Mouse (Mus musculus): ENCODE results near the gene Mad1l1. TPM values are rescaled to one million over a fixed set of nuclear protein-coding genes. Genes with fewer than 3 reads are reported as not detected.

The Mad1l1 gene
- polyA plus RNA-seq, 1 experiment: 302 TPM

GRCm38 (mm10) chr5:140270976-140271685, 50.2 kb downstream of the Mad1l1 start:
- Histone ChIP-seq H3K4me1 (ENCODE audit: control insufficient read depth, insufficient read depth, low read length) (no peaks in the 10 kb centered on the region; the same call in 1 of the 2 replicates), H3K27ac (ENCODE audit: insufficient read depth, low read depth, low read length) (no peak overlapping the region), H3K4me3 (ENCODE audit: insufficient read depth, low read depth, low read length) (no peak overlapping the region)
- 88% methylated on average over 5 of the region's 5 CpGs for WGBS
- TF ChIP-seq POLR2A (IDR thresholded peaks at IDR 0.05; ENCODE audit: insufficient read depth, low read depth, low read length): no peak
- no peak for TF ChIP-seq CTCF (IDR thresholded peaks at IDR 0.05; ENCODE audit: insufficient read depth, low read depth, low read length)

- no peak overlapping the region for H3K27ac ChIP-seq (ENCODE audit: insufficient read depth, low read depth, low read length)
- WGBS: 72% methylated on average over 4 of the region's 4 CpGs
- no peak for TF ChIP-seq POLR2A (IDR thresholded peaks at IDR 0.05; ENCODE audit: insufficient read depth, low read depth, low read length)
- no peak for TF ChIP-seq CTCF (IDR thresholded peaks at IDR 0.05; ENCODE audit: insufficient read depth, low read depth, low read length)
- H3K4me3 ChIP-seq (ENCODE audit: insufficient read depth, low read depth, low read length): no peak overlapping the region
- H3K4me1 ChIP-seq (ENCODE audit: control insufficient read depth, insufficient read depth, low read length): peaks cover 21% of the 10 kb centered on the region
Measured at GRCm38 (mm10) chr5:140268396-140268795, 53.0 kb downstream of the Mad1l1 start.

- TF ChIP-seq CTCF (IDR thresholded peaks at IDR 0.05; ENCODE audit: insufficient read depth, low read depth, low read length): no peak
- no peak for TF ChIP-seq POLR2A (IDR thresholded peaks at IDR 0.05; ENCODE audit: insufficient read depth, low read depth, low read length)
- Histone ChIP-seq H3K27ac (ENCODE audit: insufficient read depth, low read depth, low read length) (no peak overlapping the region), H3K4me1 (ENCODE audit: control insufficient read depth, insufficient read depth, low read length) (peaks cover 28% of the 10 kb centered on the region), H3K4me3 (ENCODE audit: insufficient read depth, low read depth, low read length) (no peak overlapping the region)
- 97% methylated on average over 2 of the region's 2 CpGs for WGBS
Measured at GRCm38 (mm10) chr5:140267061-140267460, 54.3 kb downstream of the Mad1l1 start.

DNA sequence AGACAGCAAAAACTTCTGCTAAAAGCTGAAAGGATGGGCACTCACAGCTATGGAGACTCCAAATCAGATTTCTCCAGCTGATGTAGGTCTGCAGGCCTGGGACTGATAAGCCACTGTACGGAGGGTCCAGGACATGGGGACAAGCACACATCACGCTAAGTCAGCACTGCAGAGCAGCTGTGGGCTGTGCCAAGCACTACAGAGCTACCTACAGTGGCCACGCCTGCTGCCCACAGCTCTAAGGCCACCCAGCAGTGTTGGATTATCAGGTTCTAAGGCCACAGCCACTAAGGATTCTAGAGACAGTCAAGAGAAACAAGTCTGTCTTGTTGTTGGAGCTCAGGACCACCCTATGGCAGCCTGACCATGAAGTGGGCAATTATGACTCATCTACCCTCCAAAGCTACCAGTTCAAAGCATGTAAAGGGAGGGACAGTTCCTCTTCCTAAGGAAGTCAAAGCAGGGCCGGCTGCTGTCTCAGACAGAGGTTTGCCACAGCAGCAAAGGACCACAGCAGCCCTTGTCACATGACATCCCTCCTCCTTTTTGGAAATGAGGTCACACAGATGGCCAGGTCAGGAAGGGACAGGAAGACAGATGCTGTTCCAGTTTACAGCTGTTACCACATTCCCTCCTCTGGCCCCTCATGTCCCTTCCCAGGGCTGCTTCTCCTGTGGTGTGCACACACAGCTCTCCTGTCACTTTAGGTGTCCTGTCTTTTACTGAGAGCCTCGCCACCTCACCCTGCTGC, 56.4 kb downstream of the Mad1l1 start:
- TF ChIP-seq CTCF (IDR thresholded peaks at IDR 0.05; ENCODE audit: insufficient read depth, low read depth, low read length): no peak
- no peak for TF ChIP-seq POLR2A (IDR thresholded peaks at IDR 0.05; ENCODE audit: insufficient read depth, low read depth, low read length)
- Histone ChIP-seq H3K4me3 (ENCODE audit: insufficient read depth, low read depth, low read length) (no peak overlapping the region), H3K4me1 (ENCODE audit: control insufficient read depth, insufficient read depth, low read length) (peaks cover 28% of the 10 kb centered on the region), H3K27ac (ENCODE audit: insufficient read depth, low read depth, low read length) (peak overlapping the region; percentile 92)
- 80% methylated on average over 5 of the region's 5 CpGs for WGBS

DNA sequence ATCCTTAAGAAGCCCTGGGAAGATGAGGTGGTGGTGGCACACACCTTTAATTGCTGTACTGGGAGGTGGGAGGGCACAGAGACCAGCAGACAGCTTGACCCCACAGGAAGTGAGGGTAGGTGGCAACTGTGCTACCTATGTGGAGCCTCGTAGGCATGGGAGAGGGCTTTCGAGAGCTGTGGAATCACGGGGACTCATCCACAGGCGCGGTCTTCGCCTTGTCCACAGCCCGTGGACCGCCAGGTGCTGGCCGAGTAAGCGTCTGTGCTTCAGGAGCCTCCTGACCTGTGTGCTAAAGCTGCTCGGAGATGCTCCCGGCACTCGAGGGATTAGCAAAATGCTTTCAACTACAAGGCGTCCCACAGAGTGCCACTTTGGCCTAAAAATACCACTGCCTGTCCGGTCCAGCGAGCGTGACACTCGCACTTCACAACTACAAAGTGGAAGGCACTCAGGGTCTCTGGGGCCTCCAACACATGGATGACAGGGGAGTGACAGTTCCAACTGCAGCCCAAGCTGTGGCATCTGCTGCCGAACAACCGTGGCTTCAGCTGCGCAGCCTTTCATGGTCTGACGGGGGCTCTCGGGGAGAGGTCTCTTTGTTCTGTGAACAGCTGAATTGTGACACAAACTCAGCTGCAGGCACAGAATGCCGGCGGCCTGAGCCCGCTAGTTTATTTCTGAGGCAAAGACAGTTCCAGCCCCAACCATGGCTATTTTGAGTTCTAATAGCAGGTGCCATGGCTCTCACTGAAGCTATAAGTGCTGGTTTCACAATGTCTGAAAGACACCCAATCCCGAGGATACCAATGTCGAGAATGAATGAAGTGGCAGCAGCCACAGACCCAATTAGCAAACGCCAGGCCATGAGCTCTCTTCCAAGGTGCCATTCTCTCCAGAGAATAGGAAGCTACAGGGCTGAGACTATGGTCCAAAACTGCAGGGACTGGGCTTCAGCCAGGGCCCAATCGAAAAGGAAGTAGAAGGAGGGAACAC, 57.3 kb downstream of the Mad1l1 start:
- Histone ChIP-seq H3K27ac (ENCODE audit: insufficient read depth, low read depth, low read length) (peak overlapping the region; percentile 92), H3K4me3 (ENCODE audit: insufficient read depth, low read depth, low read length) (no peak overlapping the region), H3K4me1 (ENCODE audit: control insufficient read depth, insufficient read depth, low read length) (peaks cover 28% of the 10 kb centered on the region)
- WGBS: 45% methylated on average over 30 of the region's 30 CpGs
- TF ChIP-seq POLR2A (IDR thresholded peaks at IDR 0.05; ENCODE audit: insufficient read depth, low read depth, low read length) (no peak), CTCF (IDR thresholded peaks at IDR 0.05; ENCODE audit: insufficient read depth, low read depth, low read length) (no peak)

GRCm38 (mm10) chr5:140262401-140262800, 59.0 kb downstream of the Mad1l1 start:
- H3K27ac ChIP-seq (ENCODE audit: insufficient read depth, low read depth, low read length): no peak overlapping the region
- H3K4me3 ChIP-seq (ENCODE audit: insufficient read depth, low read depth, low read length): no peak overlapping the region
- TF ChIP-seq CTCF (IDR thresholded peaks at IDR 0.05; ENCODE audit: insufficient read depth, low read depth, low read length) (no peak), POLR2A (IDR thresholded peaks at IDR 0.05; ENCODE audit: insufficient read depth, low read depth, low read length) (no peak)
- 80% methylated on average over 3 of the region's 3 CpGs for WGBS
- H3K4me1 ChIP-seq (ENCODE audit: control insufficient read depth, insufficient read depth, low read length): peaks cover 28% of the 10 kb centered on the region

- no peak for TF ChIP-seq POLR2A (IDR thresholded peaks at IDR 0.05; ENCODE audit: insufficient read depth, low read depth, low read length)
- no peak for TF ChIP-seq CTCF (IDR thresholded peaks at IDR 0.05; ENCODE audit: insufficient read depth, low read depth, low read length)
- H3K4me3 ChIP-seq (ENCODE audit: insufficient read depth, low read depth, low read length): no peak overlapping the region
- 87% methylated on average over 4 of the region's 4 CpGs for WGBS
- H3K27ac ChIP-seq (ENCODE audit: insufficient read depth, low read depth, low read length): no peak overlapping the region
- peaks cover 28% of the 10 kb centered on the region for H3K4me1 ChIP-seq (ENCODE audit: control insufficient read depth, insufficient read depth, low read length)
Measured at GRCm38 (mm10) chr5:140261313-140261712, 60.0 kb downstream of the Mad1l1 start.

DNA sequence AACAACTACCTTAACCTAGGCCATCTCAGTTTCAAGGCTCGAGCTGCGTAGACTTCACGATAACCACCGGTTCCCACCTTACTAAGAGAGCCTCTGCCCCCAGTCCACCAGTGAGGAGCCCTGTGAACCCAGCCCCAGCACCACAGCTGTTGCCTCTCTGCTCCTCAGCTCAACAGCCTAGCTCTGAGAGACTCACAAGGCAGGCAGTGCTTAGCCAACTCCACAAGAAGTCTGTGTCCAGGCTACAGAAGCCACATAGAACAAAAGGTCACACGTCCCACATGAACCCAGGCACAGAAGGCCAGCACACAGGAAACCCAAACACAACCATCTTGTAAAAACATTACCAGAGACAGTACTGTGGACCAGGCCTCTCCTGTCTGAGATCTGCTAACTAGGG, 62.7 kb downstream of the Mad1l1 start:
- over 99% methylated on average over 5 of the region's 5 CpGs for WGBS
- TF ChIP-seq CTCF (IDR thresholded peaks at IDR 0.05; ENCODE audit: insufficient read depth, low read depth, low read length) (no peak), POLR2A (IDR thresholded peaks at IDR 0.05; ENCODE audit: insufficient read depth, low read depth, low read length) (no peak)
- no peak overlapping the region for H3K27ac ChIP-seq (ENCODE audit: insufficient read depth, low read depth, low read length)
- no peak overlapping the region for H3K4me3 ChIP-seq (ENCODE audit: insufficient read depth, low read depth, low read length)
- H3K4me1 ChIP-seq (ENCODE audit: control insufficient read depth, insufficient read depth, low read length): peaks cover 9% of the 10 kb centered on the region
